Mouse (Mus musculus) layer of hippocampus, adult 9-10 months (tissue): ENCODE measurements around the gene Tmcc2.

Experiments
- DNase-seq: peaks from one replicate; pipeline ENCODE4 v3.0.0; 2022; ENCODE audit warnings: low spot score

Tmcc2 gene

GRCm38 (mm10) chr1:132341731-132342501 is 49.2 kb downstream of the Tmcc2 start:
- DNase-seq: no peak

GRCm38 (mm10) chr1:132338027-132338660 is 52.9 kb downstream of the Tmcc2 start:
- DNase-seq: no peak

DNA sequence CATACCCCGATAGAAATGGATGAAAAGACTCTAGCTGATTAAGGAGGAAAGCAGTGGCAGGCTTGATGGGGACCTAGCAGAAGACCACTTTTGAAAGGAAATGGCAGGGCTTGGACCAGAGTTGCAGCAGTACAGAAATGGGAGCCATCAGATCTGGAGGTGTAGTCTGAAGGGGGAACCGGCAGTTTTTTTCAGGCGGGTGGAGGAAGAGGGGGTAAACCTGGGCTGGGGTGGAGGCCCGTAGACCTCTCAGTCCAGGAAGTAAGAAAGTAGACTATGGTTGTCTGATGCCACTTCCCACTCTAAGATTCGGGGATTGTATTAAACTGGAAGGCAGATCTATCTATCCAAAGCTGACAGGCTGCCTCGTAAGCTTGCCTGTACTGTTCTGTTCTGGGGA is 54.2 kb downstream of the Tmcc2 start:
- DNase-seq: no peak

GRCm38 (mm10) chr1:132335378-132335965 is 55.6 kb downstream of the Tmcc2 start:
- DNase-seq: no peak

DNA sequence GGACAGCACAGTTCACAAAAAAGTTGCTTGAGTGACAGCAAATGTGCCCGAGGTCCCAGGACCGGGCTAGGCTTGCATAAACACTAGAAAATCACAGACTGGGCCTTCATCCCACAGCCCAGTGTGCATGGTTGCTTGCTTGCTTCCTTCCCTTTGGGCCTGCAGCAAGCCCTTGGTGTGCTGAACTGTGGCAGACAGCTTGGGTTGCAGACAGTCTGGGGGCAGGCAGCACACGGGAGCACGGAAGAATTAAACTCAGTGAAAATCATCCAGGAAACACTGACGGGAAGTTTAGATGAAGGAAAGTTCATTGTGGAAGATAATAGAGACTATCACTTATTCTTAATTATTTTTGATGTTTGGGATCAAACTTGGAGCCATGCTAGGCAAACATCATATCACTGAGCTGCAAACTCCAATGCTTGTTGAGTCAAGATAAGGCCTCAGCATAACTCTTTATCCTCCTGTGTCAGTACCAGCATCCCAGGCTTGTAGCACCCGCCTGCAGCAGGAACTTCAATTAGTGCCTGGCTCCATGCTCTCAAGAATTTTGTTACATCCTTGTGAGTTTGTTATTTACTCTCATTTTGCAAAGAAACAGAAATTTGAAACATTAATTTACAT is 56.8 kb downstream of the Tmcc2 start:
- no peak for DNase-seq

GRCm38 (mm10) chr1:132333675-132334141 is 57.4 kb downstream of the Tmcc2 start:
- DNase-seq: no peak

DNA sequence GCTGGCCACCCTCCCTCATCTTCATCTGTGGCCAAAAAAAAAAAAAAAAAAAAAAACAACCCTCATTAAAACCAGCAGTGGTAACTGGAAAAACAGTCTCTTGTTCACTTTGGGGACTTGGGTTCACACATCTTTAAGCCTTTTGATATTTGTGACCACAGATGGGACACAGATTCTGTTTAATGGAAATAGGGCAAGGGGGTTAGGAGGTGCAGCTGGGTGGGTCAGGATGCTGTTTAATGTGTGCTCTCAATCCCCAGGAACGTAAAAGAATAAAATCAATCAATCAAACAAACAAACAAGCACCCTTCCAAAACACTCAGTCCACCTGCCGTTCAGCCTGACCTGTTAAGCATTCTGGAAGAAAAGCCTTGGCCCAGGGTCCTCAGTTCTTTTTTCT is 57.9 kb downstream of the Tmcc2 start:
- no peak for DNase-seq

- DNase-seq: no peak
Measured at GRCm38 (mm10) chr1:132331283-132331682, 59.8 kb downstream of the Tmcc2 start.

- DNase-seq: no peak
Measured at GRCm38 (mm10) chr1:132330397-132330796, 60.7 kb downstream of the Tmcc2 start.

GRCm38 (mm10) chr1:132329656-132330055 is 61.4 kb downstream of the Tmcc2 start:
- no peak for DNase-seq

- DNase-seq: no peak
Measured at GRCm38 (mm10) chr1:132328565-132328964, 62.5 kb downstream of the Tmcc2 start.

- DNase-seq: no peak
Measured at GRCm38 (mm10) chr1:132327477-132327876, 63.6 kb downstream of the Tmcc2 start.

DNA sequence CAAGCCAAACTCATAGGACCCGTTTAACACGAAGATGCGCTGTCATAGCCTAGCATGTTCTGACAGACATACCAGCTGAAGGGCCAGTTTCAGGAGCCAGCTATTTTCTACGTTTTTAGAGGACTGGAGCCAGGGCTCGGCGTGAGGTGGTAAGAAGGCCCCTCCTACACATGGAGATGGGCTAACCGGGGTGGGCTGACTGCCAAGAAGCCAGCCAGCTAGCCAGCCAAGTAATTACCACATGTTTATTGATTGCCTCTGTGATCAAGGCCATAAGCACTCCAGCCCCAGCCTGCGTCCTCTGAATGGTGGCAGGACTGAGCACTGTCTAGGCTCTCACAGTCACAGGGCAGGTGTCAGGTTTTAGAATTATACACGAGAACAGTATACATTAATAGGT is 64.3 kb downstream of the Tmcc2 start:
- no peak for DNase-seq

GRCm38 (mm10) chr1:132322711-132323542 is 68.2 kb downstream of the Tmcc2 start:
- no peak for DNase-seq

- no peak for DNase-seq
Measured at GRCm38 (mm10) chr1:132321821-132322580, 69.1 kb downstream of the Tmcc2 start.

GRCm38 (mm10) chr1:132319242-132319641 is 71.8 kb downstream of the Tmcc2 start:
- no peak for DNase-seq

- DNase-seq: no peak
Measured at GRCm38 (mm10) chr1:132317894-132318863, 72.9 kb downstream of the Tmcc2 start.

DNA sequence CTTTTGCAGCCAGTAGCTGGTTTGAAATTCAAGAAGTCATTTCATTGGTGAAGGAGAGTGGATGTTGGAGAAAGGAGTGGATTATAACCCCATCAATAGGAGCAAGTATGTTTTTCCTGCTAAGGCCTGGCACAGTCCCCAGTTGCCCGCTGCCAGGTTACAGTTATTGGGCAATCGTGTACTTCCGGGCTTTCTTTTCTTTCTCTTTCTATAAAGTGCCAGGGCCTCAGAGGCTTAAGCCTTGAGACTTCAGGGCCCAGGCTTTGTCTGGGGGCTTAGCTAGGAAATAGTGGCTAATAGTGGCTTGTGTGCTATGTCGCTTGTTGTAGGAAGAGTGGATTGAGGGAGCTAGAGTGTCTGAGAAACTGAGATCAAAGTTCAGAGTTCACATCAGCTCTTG is 73.7 kb downstream of the Tmcc2 start:
- no peak for DNase-seq

- no peak for DNase-seq
Measured at GRCm38 (mm10) chr1:132316625-132316994, 74.5 kb downstream of the Tmcc2 start.
